Mouse (Mus musculus) midbrain, embryonic 16.5 days (tissue): ENCODE data around the gene Cabp4. TPM values are rescaled to one million over a fixed set of nuclear protein-coding genes. Genes with fewer than 3 reads are reported as not detected.
"Not testable (repeated sequence)": the region's sequence is repeated elsewhere in the genome, so short reads cannot be mapped to it uniquely, and the experiment has no call there.

Source experiments
- ATAC-seq: fragments of 200-750 bp; cut with Nextera tagmentation; 2 replicates; pipeline ENCODE4 v1.8.0; 2017; ENCODE audit warnings: moderate TSS enrichment
- H3K27ac ChIP-seq: fragments of 300-500 bp; sonication (generic); 2 replicates; pipeline ENCODE4 v1.5.1; 2014; ENCODE audit warnings: mild to moderate bottlenecking, low read length, mixed read lengths
- H3K27me3 ChIP-seq: fragments of 300-500 bp; sonication (generic); 2 replicates; pipeline ENCODE4 v1.6.1; 2014; ENCODE audit warnings: low read depth, low read length, mixed read lengths; ENCODE audit not compliant: control insufficient read depth, insufficient read depth
- H3K36me3 ChIP-seq: fragments of 300-500 bp; sonication (generic); 2 replicates; pipeline ENCODE4 v1.6.1; 2014; ENCODE audit warnings: mild to moderate bottlenecking, low read length, moderate library complexity, mixed read lengths; ENCODE audit not compliant: control insufficient read depth, insufficient read depth
- H3K4me1 ChIP-seq: fragments of 300-500 bp; sonication (generic); 2 replicates; pipeline ENCODE4 v1.6.1; 2014; ENCODE audit warnings: mild to moderate bottlenecking, low read length, mixed read lengths; ENCODE audit not compliant: control insufficient read depth, insufficient read depth
- H3K4me2 ChIP-seq: fragments of 300-500 bp; sonication (generic); 2 replicates; pipeline ENCODE4 v1.6.1; 2014; ENCODE audit warnings: mild to moderate bottlenecking, low read length, mixed read lengths
- H3K4me3 ChIP-seq: fragments of 300-500 bp; sonication (generic); 2 replicates; pipeline ENCODE4 v1.5.1; 2014; ENCODE audit warnings: low read depth, mild to moderate bottlenecking, low read length, moderate library complexity, mixed read lengths
- H3K9ac ChIP-seq: fragments of 300-500 bp; sonication (generic); 2 replicates; pipeline ENCODE4 v1.6.1; 2014; ENCODE audit warnings: low read depth, low read length, mixed read lengths
- H3K9me3 ChIP-seq: fragments of 300-500 bp; sonication (generic); replicated peaks from 2 replicates; pipeline ENCODE4 v1.6.1; 2014; ENCODE audit warnings: mild to moderate bottlenecking, low read length, mixed read lengths; ENCODE audit not compliant: control insufficient read depth, poor library complexity, severe bottlenecking
- WGBS: fragments of 180-500 bp; shearing (Covaris S2); extraction: QIAGEN DNeasy Blood & Tissue Kit; methylation state at CpG from one replicate; pipeline ENCODE4 v1.1.7; 2014; 5-methylcytosine and 5-hydroxymethylcytosine counted together
- polyA plus RNA-seq: library from polyadenylated mRNA; unstranded; fragments of >200 nt; fragmentation: Nextera tagmentation; extraction: Ambion mirVana; gene quantifications from 2 replicates; pipeline ENCODE4 v1.2.1, GENCODE M21; 2015

Cabp4 gene
- polyA plus RNA-seq, 1 experiment from 2014 or later, result 0.24 TPM

DNA sequence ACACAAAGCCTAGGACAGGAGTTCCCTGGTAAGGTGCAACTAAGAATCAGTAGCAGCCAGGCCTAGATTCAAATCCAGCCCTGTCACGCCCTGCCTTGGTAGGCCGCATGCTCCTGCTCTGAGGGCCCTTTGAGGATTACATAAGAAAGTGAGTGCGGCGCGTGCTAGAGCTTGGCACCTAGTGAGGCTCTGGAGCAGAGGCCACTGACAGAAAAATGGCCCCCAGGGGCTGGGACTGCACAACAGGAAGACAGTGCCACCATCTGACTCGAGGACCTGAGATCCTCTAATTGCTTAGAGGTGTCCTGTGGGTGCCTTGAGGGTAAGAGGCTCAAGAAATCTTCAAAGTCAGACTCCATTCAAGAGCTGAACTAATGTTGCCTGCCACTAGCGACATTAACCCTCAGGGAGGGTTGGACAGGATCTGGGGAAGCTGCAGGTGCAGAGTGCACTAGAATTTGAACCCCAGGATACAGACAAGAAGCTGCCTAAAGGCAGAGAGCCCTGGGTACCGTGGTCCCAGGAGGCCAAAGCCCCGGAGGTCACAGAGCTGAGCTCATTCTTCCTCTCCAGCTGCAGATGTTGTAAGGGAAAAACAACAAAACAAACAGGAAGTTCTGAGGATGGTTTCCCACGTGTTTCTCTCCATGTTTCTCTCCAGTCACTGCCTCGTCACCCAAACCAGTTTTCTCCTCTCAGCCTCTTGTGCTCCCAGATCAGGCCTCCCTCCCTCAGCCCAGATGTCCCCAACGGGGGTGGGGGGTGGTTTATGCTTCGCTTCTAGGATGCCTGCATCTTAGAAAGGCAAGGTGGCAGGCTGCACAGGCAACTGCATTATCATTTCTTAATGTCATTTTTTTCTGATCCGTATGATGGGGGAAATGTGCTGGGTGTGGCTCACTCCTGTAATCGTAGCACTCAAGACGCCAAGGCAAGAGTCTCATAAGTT is 991 bp upstream of the Cabp4 start:
- ATAC-seq, result no peak
- 86% methylated on average over 16 of the region's 16 CpGs for WGBS

DNA sequence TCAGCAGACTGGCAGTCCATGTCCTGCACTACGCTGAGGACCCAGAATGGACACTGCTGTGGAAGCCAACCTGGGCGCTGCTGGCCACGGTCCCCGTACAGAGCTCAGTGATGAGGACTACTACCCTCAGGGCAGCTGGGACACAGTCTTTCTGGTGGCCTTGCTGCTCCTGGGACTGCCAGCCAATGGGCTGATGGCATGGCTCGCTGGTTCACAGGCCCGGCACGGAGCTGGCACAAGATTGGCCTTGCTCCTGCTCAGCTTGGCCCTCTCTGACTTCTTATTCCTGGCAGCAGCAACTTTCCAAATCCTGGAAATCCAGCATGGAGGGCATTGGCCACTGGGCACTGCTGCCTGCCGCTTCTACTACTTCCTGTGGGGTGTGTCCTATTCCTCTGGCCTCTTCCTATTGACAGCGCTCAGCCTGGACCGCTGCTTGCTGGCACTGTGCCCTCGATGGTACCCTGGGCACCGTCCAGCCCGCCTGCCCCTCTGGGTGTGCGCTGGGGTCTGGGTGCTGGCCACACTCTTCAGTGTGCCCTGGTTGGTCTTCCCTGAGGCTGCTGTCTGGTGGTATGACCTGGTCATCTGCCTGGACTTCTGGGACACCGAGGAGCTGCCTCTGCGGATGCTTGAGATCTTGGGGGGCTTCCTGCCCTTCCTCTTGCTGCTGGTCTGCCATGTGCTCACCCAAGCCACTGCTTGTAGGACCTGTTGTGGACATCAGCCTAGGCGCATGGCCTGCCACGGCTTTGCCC is 1.2 kb downstream of the Cabp4 start:
- Histone ChIP-seq H3K36me3 (no peaks in the 10 kb centered on the region), H3K27ac (no peak overlapping the region), H3K9me3 (no peaks in the 10 kb centered on the region), H3K4me3 (no peak overlapping the region), H3K9ac (no peak overlapping the region), H3K4me1 (no peaks in the 10 kb centered on the region; the same call in 1 of the 2 replicates), H3K4me2 (no peak overlapping the region), H3K27me3 (no peaks in the 10 kb centered on the region)
- no peak for ATAC-seq
- WGBS, result 90% methylated on average over 18 of the region's 18 CpGs

More for the DNA sequence above, 991 bp upstream of the Cabp4 start:
- no peaks in the 10 kb centered on the region for H3K9me3 ChIP-seq
- no peak overlapping the region for H3K9ac ChIP-seq
- no peaks in the 10 kb centered on the region for H3K36me3 ChIP-seq
- no peak overlapping the region for H3K4me3 ChIP-seq
- peaks cover 15% of the 10 kb centered on the region for H3K4me1 ChIP-seq
- H3K27me3 ChIP-seq, result no peaks in the 10 kb centered on the region
- no peak overlapping the region for H3K27ac ChIP-seq
- no peak overlapping the region for H3K4me2 ChIP-seq

DNA sequence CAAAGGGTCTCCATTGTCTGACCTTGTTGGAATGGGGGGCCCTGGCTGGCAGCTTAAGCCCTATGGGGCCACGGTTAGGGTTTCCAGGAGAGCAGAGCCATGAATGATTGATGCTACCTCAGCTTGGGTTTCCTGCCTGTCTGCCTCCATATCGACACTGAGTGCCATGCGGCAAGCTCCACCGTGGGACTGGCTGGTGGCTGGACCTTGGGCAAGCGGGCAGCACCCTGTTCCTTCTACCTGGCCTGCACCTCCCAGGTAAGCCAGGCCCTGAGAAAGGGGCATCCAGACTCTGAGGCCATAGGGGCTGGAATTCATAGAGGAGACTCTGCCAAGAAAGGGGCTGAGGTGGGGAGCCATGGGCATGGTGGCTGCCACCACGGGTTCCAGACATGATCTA is 3.7 kb downstream of the Cabp4 start:
- Histone ChIP-seq H3K4me2 (no peak overlapping the region), H3K4me3 (no peak overlapping the region), H3K9ac (no peak overlapping the region), H3K4me1 (no peaks in the 10 kb centered on the region; the same call in 1 of the 2 replicates), H3K27ac (no peak overlapping the region), H3K9me3 (no peaks in the 10 kb centered on the region), H3K27me3 (no peaks in the 10 kb centered on the region), H3K36me3 (no peaks in the 10 kb centered on the region)
- ATAC-seq, result no peak
- WGBS, result 90% methylated on average over 6 of the region's 6 CpGs

DNA sequence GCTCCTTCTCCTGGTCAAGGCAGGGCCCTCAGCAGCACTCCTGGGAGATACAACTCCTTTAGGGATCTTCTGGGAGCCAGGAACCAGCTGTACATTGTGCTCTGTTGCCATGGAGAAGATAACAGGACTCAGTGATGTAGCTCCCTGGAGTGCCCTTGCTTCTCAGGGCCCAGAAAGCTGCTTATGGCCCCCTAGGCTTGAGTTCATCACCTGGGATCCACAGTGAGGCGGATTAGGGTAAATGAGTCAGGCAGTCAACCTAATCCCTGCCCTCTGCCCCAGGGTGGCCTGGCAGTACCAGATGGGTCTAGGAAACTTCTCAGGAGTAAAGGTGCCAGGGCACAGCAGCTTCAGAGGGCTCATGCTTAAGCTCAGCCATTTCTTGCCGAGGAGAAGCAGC is 4.4 kb downstream of the Cabp4 start, which contains the start of gene Gpr152:
Gene Gpr152, plus strand, starts transcription at position 342 of the 400 bp plus-strand sequence.
- H3K4me1 ChIP-seq, result no peaks in the 10 kb centered on the region; the same call in 1 of the 2 replicates
- H3K4me2 ChIP-seq, result no peak within 1 kb of the TSS
- no peak within 1 kb of the TSS for H3K9ac ChIP-seq
- no peaks in the 10 kb centered on the region for H3K36me3 ChIP-seq
- H3K4me3 ChIP-seq, result no peak within 1 kb of the TSS
- no peaks in the 10 kb centered on the region for H3K9me3 ChIP-seq
- ATAC-seq, result no peak
- 57% methylated on average over 2 of the region's 2 CpGs for WGBS
- no peaks in the 10 kb centered on the region for H3K27me3 ChIP-seq
- no peak within 1 kb of the TSS for H3K27ac ChIP-seq

DNA sequence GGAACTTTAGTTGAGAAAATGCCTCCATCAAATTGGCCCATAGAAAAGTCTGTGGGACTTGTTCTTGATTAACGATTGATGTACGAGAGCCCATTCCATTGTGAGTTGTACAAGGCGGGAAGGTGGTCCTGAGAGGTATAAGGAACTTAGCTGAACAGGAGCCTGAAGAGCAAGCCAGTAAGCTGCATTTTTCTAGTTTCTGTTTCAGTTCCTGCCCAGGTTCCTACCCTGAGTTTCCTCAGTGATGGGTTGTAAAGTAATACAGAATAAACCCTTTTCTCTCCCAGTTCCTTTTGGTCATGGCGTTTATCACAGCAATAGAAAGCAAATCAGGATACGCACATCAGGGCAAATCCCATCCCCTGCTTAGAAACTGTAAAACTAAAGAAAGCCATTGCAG is 5.9 kb downstream of the Cabp4 start:
- no peak overlapping the region for H3K4me2 ChIP-seq
- 86% methylated on average over 5 of the region's 5 CpGs for WGBS
- no peak overlapping the region for H3K4me3 ChIP-seq
- H3K9ac ChIP-seq, result no peak overlapping the region
- H3K36me3 ChIP-seq, result peaks cover 3% of the 10 kb centered on the region
- ATAC-seq, result no peak
- no peaks in the 10 kb centered on the region for H3K9me3 ChIP-seq
- H3K27me3 ChIP-seq, result no peaks in the 10 kb centered on the region
- H3K27ac ChIP-seq, result no peak overlapping the region
- H3K4me1 ChIP-seq, result no peaks in the 10 kb centered on the region; the same call in 1 of the 2 replicates

DNA sequence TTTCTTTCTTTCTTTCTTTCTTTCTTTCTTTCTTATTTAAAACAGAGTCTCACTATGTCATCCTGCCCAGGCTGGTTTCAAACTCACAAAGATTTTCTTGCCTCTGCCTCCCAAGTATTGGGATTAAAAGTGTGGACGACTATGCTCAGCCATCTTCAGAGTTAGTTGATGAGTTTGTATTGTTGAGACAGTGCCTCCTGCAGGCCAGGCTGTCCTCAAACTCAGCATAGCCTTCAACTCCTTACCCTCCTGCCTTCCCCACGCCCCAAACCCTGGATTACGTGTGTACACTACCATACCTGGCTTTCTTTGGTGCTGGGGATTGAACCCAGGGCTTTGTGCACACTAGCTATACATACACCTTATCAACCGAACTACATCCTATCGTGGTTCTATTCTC is 7.4 kb downstream of the Cabp4 start:
- Histone ChIP-seq H3K27me3 (no peaks in the 10 kb centered on the region), H3K27ac (no peak overlapping the region), H3K4me1 (no peaks in the 10 kb centered on the region; the same call in 1 of the 2 replicates), H3K9me3 (no peaks in the 10 kb centered on the region), H3K36me3 (peaks cover 10% of the 10 kb centered on the region), H3K4me2 (no peak overlapping the region), H3K4me3 (no peak overlapping the region), H3K9ac (no peak overlapping the region)
- 81% methylated on average over 5 of the region's 5 CpGs for WGBS
- ATAC-seq, result no peak

DNA sequence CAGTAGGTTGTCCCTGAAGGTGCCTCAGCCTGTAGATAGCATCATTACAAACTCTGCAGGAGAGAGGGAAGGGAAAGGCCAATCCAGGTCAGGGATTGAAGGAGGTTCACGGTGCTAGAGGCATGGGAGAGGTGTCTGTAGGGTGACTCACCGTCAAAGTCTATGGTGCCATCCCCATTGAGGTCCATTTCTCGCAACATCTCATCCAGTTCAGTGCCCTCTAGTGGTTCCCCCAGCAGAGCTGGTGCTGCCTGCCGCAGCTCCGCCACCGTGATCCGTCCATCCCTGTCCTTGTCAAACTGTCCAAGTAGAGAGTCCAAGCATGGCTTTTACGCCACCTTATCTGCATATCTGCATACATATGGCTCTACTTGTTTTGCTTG is 7.9 kb downstream of the Cabp4 start:
- peaks cover 13% of the 10 kb centered on the region for H3K36me3 ChIP-seq
- H3K4me1 ChIP-seq, H3K9ac ChIP-seq, ATAC-seq, H3K9me3 ChIP-seq, H3K4me2 ChIP-seq, H3K27ac ChIP-seq, H3K27me3 ChIP-seq, H3K4me3 ChIP-seq: not testable (repeated sequence)
- WGBS, result 23% methylated on average over 8 of the region's 8 CpGs

DNA sequence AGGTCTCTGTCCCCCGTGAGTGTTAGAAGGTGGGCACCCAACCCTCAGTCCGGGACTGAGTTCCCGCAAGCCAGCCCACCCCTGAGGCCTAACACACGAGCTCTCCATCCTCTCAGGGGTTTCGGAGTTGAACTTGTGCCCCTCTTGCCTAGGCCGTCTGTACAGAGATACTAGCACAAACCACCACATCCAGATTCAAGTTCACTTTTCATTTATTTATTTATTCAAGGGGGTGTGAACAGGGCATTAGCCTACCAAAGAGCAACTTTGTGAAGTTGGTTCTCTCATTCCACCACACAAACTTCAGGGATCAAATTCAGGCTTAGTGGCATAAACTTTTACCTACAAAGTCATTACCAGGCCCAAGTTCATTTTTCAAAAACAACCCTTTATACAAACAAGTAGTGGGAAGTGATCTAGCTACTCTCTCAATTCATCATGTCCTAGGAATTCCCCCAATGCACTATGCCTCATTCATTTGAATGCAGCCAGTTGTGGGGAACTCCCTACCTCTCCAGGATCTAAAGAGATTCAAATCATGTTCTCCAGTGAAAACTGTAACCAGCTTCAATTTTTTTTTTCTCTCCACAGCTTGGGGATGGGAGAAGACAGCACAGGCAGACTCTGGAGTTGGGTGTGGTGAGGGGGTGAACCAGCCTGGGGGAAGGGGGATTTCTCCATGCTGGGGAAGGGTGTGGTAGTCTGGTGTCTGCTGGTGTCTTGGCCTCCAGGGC is 8.4 kb downstream of the Cabp4 start:
- H3K4me2 ChIP-seq, ATAC-seq, H3K9me3 ChIP-seq, H3K9ac ChIP-seq, H3K27me3 ChIP-seq, H3K4me1 ChIP-seq, H3K4me3 ChIP-seq, H3K27ac ChIP-seq: not testable (repeated sequence)
- peaks cover 13% of the 10 kb centered on the region for H3K36me3 ChIP-seq
- WGBS, result 87% methylated on average over 6 of the region's 6 CpGs
